Mouse (Mus musculus): Measurements from ENCODE around the gene Orc2.

DNA sequence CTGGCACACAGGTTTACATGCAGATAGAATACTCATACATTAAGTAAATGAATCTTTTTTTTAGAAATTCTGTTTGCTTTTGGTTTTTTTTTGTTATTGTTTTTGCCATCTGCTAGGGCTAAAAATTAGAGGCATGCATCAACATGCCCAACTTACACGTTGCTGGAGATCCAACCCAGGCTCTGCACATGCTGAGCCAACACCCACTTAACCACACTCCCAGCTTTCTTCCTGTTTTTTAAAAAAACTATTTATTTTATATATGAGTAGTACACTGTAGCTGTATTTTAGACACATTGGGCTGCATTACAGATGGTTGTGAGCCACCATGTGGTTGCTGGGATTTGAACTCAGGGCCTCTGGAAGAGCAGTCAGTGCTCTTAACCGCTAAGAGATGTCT, 88.9 kb downstream of the Orc2 start:
- no peak for TF ChIP-seq CTCF (IDR thresholded peaks at IDR 0.05; ENCODE audit: insufficient read depth, low read length)
- TF ChIP-seq POLR2A (IDR thresholded peaks at IDR 0.05; ENCODE audit: borderline replicate concordance, extremely low read depth, low read depth, low read length) = no peak

All from lung, adult 2 months (tissue).